10 mouse cellular contexts compared by ENCODE assay signal in genomic region chr19:5988027-5988814, GRCm38 (mm10). TPM values are rescaled to one million over a fixed set of nuclear protein-coding genes. Genes with fewer than 3 reads are reported as not detected.
DNase-seq lines count a peak whose midpoint lies in the region; ATAC-seq and TF ChIP-seq lines count a peak whose summit lies in the region.
"Had no signal": no experiment of that assay in that cellular context is flagged by ENCODE, and none has a peak within 500 bp of the region (broad histone marks: within the 10 kb centered on the region; RNA-seq: fewer than 3 reads in every experiment).

No protein-coding gene starts in this region.

- H3K9ac ChIP-seq in heart, embryonic 12.5 days = peak overlapping the region; percentile 6
- H3K9ac ChIP-seq in midbrain, embryonic 11.5 days (ENCODE audit: low read length) = peak overlapping the region; percentile 62
- no peak overlapping the region for H3K9ac ChIP-seq in midbrain, postnatal 0 days (replicated peaks; ENCODE audit: low read length, poor library complexity, severe bottlenecking)
- peak overlapping the region; percentile 53; the same call in 1 of the 2 replicates for H3K9ac ChIP-seq in limb, embryonic 11.5 days (ENCODE audit: low read length)
- H3K9ac ChIP-seq in stomach, embryonic 15.5 days = no peak overlapping the region

- no peaks in the 10 kb centered on the region for H3K27me3 ChIP-seq in heart, embryonic 12.5 days (replicated peaks)
- no peaks in the 10 kb centered on the region for H3K27me3 ChIP-seq in midbrain, embryonic 11.5 days (ENCODE audit: control insufficient read depth, insufficient read depth, low read length)
- H3K27me3 ChIP-seq in midbrain, postnatal 0 days (ENCODE audit: insufficient read depth, low read length) = no peaks in the 10 kb centered on the region
- H3K27me3 ChIP-seq in limb, embryonic 11.5 days (ENCODE audit: control insufficient read depth, insufficient read depth, low read length) = no peaks in the 10 kb centered on the region
- no peaks in the 10 kb centered on the region for H3K27me3 ChIP-seq in stomach, embryonic 15.5 days (replicated peaks)

- peaks cover 21% of the 10 kb centered on the region for H3K4me1 ChIP-seq in heart, embryonic 12.5 days (replicated peaks)
- peaks cover 5% of the 10 kb centered on the region for H3K4me1 ChIP-seq in midbrain, embryonic 11.5 days (ENCODE audit: control insufficient read depth, insufficient read depth, low read length)
- H3K4me1 ChIP-seq in midbrain, postnatal 0 days (ENCODE audit: insufficient read depth, low read length) = 0 out of 2 replicates have a peak, but pooled peaks cover 3% of the 10 kb centered on the region
- peaks cover 12% of the 10 kb centered on the region for H3K4me1 ChIP-seq in limb, embryonic 11.5 days (ENCODE audit: control insufficient read depth, insufficient read depth, low read length)
- H3K4me1 ChIP-seq in stomach, embryonic 15.5 days = peaks cover 18% of the 10 kb centered on the region

- 0 out of 2 replicates have a peak, but pooled peaks cover 6% of the 10 kb centered on the region for H3K36me3 ChIP-seq in heart, embryonic 12.5 days
- H3K36me3 ChIP-seq in midbrain, embryonic 11.5 days (ENCODE audit: control insufficient read depth, insufficient read depth, low read length) = no peaks in the 10 kb centered on the region
- H3K36me3 ChIP-seq in midbrain, postnatal 0 days (ENCODE audit: insufficient read depth, low read length) = no peaks in the 10 kb centered on the region
- H3K36me3 ChIP-seq in limb, embryonic 11.5 days (ENCODE audit: control insufficient read depth, insufficient read depth, low read length) = no peaks in the 10 kb centered on the region
- 0 out of 2 replicates have a peak, but pooled peaks cover 7% of the 10 kb centered on the region for H3K36me3 ChIP-seq in stomach, embryonic 15.5 days

- 0 out of 2 replicates have a peak overlapping the region, but pooled peaks have one; percentile 13 for H3K4me3 ChIP-seq in heart, embryonic 12.5 days
- no peak overlapping the region for H3K4me3 ChIP-seq in midbrain, embryonic 11.5 days (ENCODE audit: low read depth, low read length)
- H3K4me3 ChIP-seq in midbrain, postnatal 0 days (ENCODE audit: low read depth, low read length) = no peak overlapping the region
- no peak overlapping the region for H3K4me3 ChIP-seq in limb, embryonic 11.5 days (ENCODE audit: low read depth, low read length)
- H3K4me3 ChIP-seq in stomach, embryonic 15.5 days (replicated peaks) = no peak overlapping the region

- DNase-seq in heart, postnatal 4 days = no peak
- no peak for DNase-seq in midbrain, embryonic 11.5 days (ENCODE audit: low spot score, missing footprints)
- no peak for DNase-seq in midbrain, postnatal 0 days (ENCODE audit: low spot score)
- DNase-seq in limb, embryonic 11.5 days (ENCODE audit: low spot score) = no peak
- DNase-seq in gastrocnemius, postnatal 10 days = no peak
- no peak for DNase-seq in right cerebral cortex, postnatal 4 days

- no peaks in the 10 kb centered on the region for H3K9me3 ChIP-seq in heart, embryonic 12.5 days (replicated peaks)
- H3K9me3 ChIP-seq in midbrain, embryonic 11.5 days (ENCODE audit: control insufficient read depth, low read length) = no peaks in the 10 kb centered on the region
- no peaks in the 10 kb centered on the region for H3K9me3 ChIP-seq in midbrain, postnatal 0 days (ENCODE audit: low read length)
- H3K9me3 ChIP-seq in limb, embryonic 11.5 days (ENCODE audit: control insufficient read depth, low read length) = no peaks in the 10 kb centered on the region
- H3K9me3 ChIP-seq in stomach, embryonic 15.5 days = no peaks in the 10 kb centered on the region

- H3K27ac ChIP-seq in heart, embryonic 12.5 days (ENCODE audit: poor library complexity, severe bottlenecking) = peak overlapping the region; percentile 62; the same call in 1 of the 2 replicates
- no peak overlapping the region for H3K27ac ChIP-seq in midbrain, embryonic 11.5 days (ENCODE audit: low read depth, low read length)
- H3K27ac ChIP-seq in midbrain, postnatal 0 days (ENCODE audit: low read depth, low read length) = no peak overlapping the region; the same call in 1 of the 2 replicates
- H3K27ac ChIP-seq in limb, embryonic 11.5 days (replicated peaks; ENCODE audit: low read depth, low read length) = no peak overlapping the region
- H3K27ac ChIP-seq in stomach, embryonic 15.5 days = peak overlapping the region; percentile 36; the same call in 1 of the 2 replicates

- TF ChIP-seq CTCF in midbrain, postnatal 0 days (IDR thresholded peaks at IDR 0.05) = no peak

- no peak for ATAC-seq in heart, embryonic 12.5 days (ENCODE audit: insufficient number of reproducible peaks, low FRiP score)
- ATAC-seq in midbrain, embryonic 11.5 days (ENCODE audit: low FRiP score) = no peak
- no peak for ATAC-seq in midbrain, postnatal 0 days (ENCODE audit: low FRiP score)
- no peak for ATAC-seq in limb, embryonic 11.5 days (ENCODE audit: insufficient number of reproducible peaks, low FRiP score, low TSS enrichment, low read depth)
- no peak for ATAC-seq in stomach, embryonic 15.5 days (ENCODE audit: insufficient read depth, low FRiP score, low read depth)
- ATAC-seq: CD4-positive, CD25-positive, alpha-beta regulatory T cell, adult 4 months had no signal

- H3K4me2 ChIP-seq in heart, embryonic 12.5 days = peak overlapping the region; percentile 44
- no peak overlapping the region for H3K4me2 ChIP-seq in midbrain, embryonic 11.5 days
- no peak overlapping the region for H3K4me2 ChIP-seq in midbrain, postnatal 0 days (ENCODE audit: low read depth, low read length, poor library complexity, severe bottlenecking)
- H3K4me2 ChIP-seq in limb, embryonic 11.5 days (ENCODE audit: low read depth, severe bottlenecking) = no peak overlapping the region
- H3K4me2 ChIP-seq in stomach, embryonic 15.5 days = peak overlapping the region; percentile 37; the same call in 1 of the 2 replicates

- WGBS in heart, embryonic 12.5 days = 47% methylated on average over 5 of the region's 5 CpGs
- WGBS in midbrain, embryonic 11.5 days = 70% methylated on average over 5 of the region's 5 CpGs
- WGBS in midbrain, postnatal 0 days = 71% methylated on average over 5 of the region's 5 CpGs
- 63% methylated on average over 5 of the region's 5 CpGs for WGBS in limb, embryonic 11.5 days
- WGBS in stomach, embryonic 15.5 days = 46% methylated on average over 5 of the region's 5 CpGs

RNA-seq across cellular contexts. Expression of gene Slc22a20, which starts 2.3 kb away (rescaled TPM):
- polyA plus RNA-seq in heart, embryonic 12.5 days (2016; fragmentation: Nextera tagmentation; extraction: Ambion mirVana) = not detected in 2 replicates
- total RNA-seq in heart, postnatal 4 days (2021) = not detected
- not detected in 2 replicates for polyA plus RNA-seq in midbrain, embryonic 11.5 days (2014; fragmentation: Nextera tagmentation; extraction: Ambion mirVana)
- total RNA-seq in midbrain, postnatal 0 days (2014; rRNA removed) = not detected in 2 replicates
- polyA plus RNA-seq in midbrain, postnatal 0 days (2015; fragmentation: Nextera tagmentation; extraction: Ambion mirVana) = not detected in 2 replicates
- polyA plus RNA-seq in limb, embryonic 11.5 days (2014; fragmentation: Nextera tagmentation; extraction: Ambion mirVana) = not detected in 2 replicates
- polyA plus RNA-seq in stomach, embryonic 15.5 days (2015; fragmentation: Nextera tagmentation; extraction: Ambion mirVana) = not detected in 2 replicates
- not detected for total RNA-seq in gastrocnemius, postnatal 10 days (2021)
- total RNA-seq: adrenal gland, postnatal 4 days had no signal
- polyA plus RNA-seq: CD4-positive, CD25-positive, alpha-beta regulatory T cell, adult 4 months had no signal

RNA-seq across cellular contexts. Expression of gene Pola2, which starts 24.2 kb away (rescaled TPM):
- polyA plus RNA-seq in heart, embryonic 12.5 days (2016; fragmentation: Nextera tagmentation; extraction: Ambion mirVana) = 49.3 and 51.1 TPM in 2 replicates
- 10 to 100 TPM; 32.9 to 37.1 TPM for total RNA-seq in heart, postnatal 4 days (2021)
- polyA plus RNA-seq in midbrain, embryonic 11.5 days (2014; fragmentation: Nextera tagmentation; extraction: Ambion mirVana) = 74.4 and 82.7 TPM in 2 replicates
- 17.8 and 21.6 TPM in 2 replicates for total RNA-seq in midbrain, postnatal 0 days (2014; rRNA removed)
- 16.7 and 16.9 TPM in 2 replicates for polyA plus RNA-seq in midbrain, postnatal 0 days (2015; fragmentation: Nextera tagmentation; extraction: Ambion mirVana)
- 109 and 111 TPM in 2 replicates for polyA plus RNA-seq in limb, embryonic 11.5 days (2014; fragmentation: Nextera tagmentation; extraction: Ambion mirVana)
- 60.9 and 64.2 TPM in 2 replicates for polyA plus RNA-seq in stomach, embryonic 15.5 days (2015; fragmentation: Nextera tagmentation; extraction: Ambion mirVana)
- 10 to 100 TPM; 13.7 to 18.7 TPM for total RNA-seq in gastrocnemius, postnatal 10 days (2021)

RNA-seq across cellular contexts. Expression of gene Capn1, which starts 27.5 kb away (rescaled TPM):
- 8.2 and 8.4 TPM in 2 replicates for polyA plus RNA-seq in heart, embryonic 12.5 days (2016; fragmentation: Nextera tagmentation; extraction: Ambion mirVana)
- total RNA-seq in heart, postnatal 4 days (2021) = 10 to 100 TPM; 27.4 to 29.1 TPM
- polyA plus RNA-seq in midbrain, embryonic 11.5 days (2014; fragmentation: Nextera tagmentation; extraction: Ambion mirVana) = 3.9 and 4.0 TPM in 2 replicates
- 7.9 and 13.2 TPM in 2 replicates for total RNA-seq in midbrain, postnatal 0 days (2014; rRNA removed)
- 3.3 and 3.9 TPM in 2 replicates for polyA plus RNA-seq in midbrain, postnatal 0 days (2015; fragmentation: Nextera tagmentation; extraction: Ambion mirVana)
- 3.6 and 4.5 TPM in 2 replicates for polyA plus RNA-seq in limb, embryonic 11.5 days (2014; fragmentation: Nextera tagmentation; extraction: Ambion mirVana)
- polyA plus RNA-seq in stomach, embryonic 15.5 days (2015; fragmentation: Nextera tagmentation; extraction: Ambion mirVana) = 15.2 and 16.4 TPM in 2 replicates
- 10 to 100 TPM; 78.1 to 83.8 TPM for total RNA-seq in gastrocnemius, postnatal 10 days (2021)

RNA-seq across cellular contexts. Expression of gene Syvn1, which starts 58.2 kb away (rescaled TPM):
- polyA plus RNA-seq in heart, embryonic 12.5 days (2016; fragmentation: Nextera tagmentation; extraction: Ambion mirVana) = 21.1 and 21.8 TPM in 2 replicates
- 10 to 100 TPM; 16.2 to 16.4 TPM for total RNA-seq in heart, postnatal 4 days (2021)
- polyA plus RNA-seq in midbrain, embryonic 11.5 days (2014; fragmentation: Nextera tagmentation; extraction: Ambion mirVana) = 18.6 and 23.1 TPM in 2 replicates
- total RNA-seq in midbrain, postnatal 0 days (2014; rRNA removed) = 27.8 and 36.3 TPM in 2 replicates
- 34.6 and 34.8 TPM in 2 replicates for polyA plus RNA-seq in midbrain, postnatal 0 days (2015; fragmentation: Nextera tagmentation; extraction: Ambion mirVana)
- polyA plus RNA-seq in limb, embryonic 11.5 days (2014; fragmentation: Nextera tagmentation; extraction: Ambion mirVana) = 30.3 and 32.2 TPM in 2 replicates
- polyA plus RNA-seq in stomach, embryonic 15.5 days (2015; fragmentation: Nextera tagmentation; extraction: Ambion mirVana) = 26.7 and 31.7 TPM in 2 replicates
- 10 to 100 TPM; 18.4 to 22.1 TPM for total RNA-seq in gastrocnemius, postnatal 10 days (2021)

Comparison
In these comparisons a context has a peak if more than half of its experiments do, and no peak if none do; other contexts are left out.
1. H3K9ac ChIP-seq: peak in heart, embryonic 12.5 days (single experiment), midbrain, embryonic 11.5 days (single experiment) and limb, embryonic 11.5 days (single experiment); none in midbrain, postnatal 0 days (single experiment) and stomach, embryonic 15.5 days (single experiment).
2. H3K27ac ChIP-seq: peak in heart, embryonic 12.5 days (single experiment) and stomach, embryonic 15.5 days (single experiment); none in midbrain, embryonic 11.5 days (single experiment), midbrain, postnatal 0 days (single experiment) and limb, embryonic 11.5 days (single experiment).
3. H3K4me2 ChIP-seq: peak in heart, embryonic 12.5 days (single experiment) and stomach, embryonic 15.5 days (single experiment); none in midbrain, embryonic 11.5 days (single experiment), midbrain, postnatal 0 days (single experiment) and limb, embryonic 11.5 days (single experiment).